Mouse (Mus musculus): ENCODE data around the gene Pramel3.
"Not testable (repeated sequence)": the region's sequence is repeated elsewhere in the genome, so short reads cannot be mapped to it uniquely, and the experiment has no call there.

DNA sequence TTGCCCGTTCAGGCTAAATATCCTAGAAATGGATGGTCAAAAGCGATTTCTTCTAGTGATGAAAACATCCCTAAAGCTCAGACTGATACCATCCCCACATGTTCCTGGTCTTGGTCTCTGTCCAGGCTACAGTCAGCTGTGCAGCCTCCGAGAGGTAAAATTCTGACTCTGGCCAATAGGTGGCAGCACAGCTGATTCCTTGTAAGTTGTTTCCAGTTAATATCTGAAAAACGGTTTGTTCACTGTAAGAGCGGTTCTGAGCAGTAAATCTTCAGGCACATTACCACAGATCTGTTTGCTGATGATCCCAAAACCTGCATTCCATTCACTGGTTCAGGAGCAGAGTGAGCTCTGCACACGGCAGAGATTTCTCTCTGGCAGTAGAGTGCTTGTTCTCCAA is 58.6 kb downstream of the Pramel3 start:
- TF ChIP-seq CTCF (IDR thresholded peaks at IDR 0.05); EP300 (IDR thresholded peaks at IDR 0.05; ENCODE audit: insufficient read depth, low read depth, low read length): not testable (repeated sequence)

All from heart, adult 2 months (tissue).